Comparison of ENCODE assay signal across 15 mouse cellular contexts in genomic region chr10:25920640-25921278, GRCm38 (mm10).
DNase-seq lines count a peak whose midpoint lies in the region; ATAC-seq lines count a peak whose summit lies in the region.
"Had no signal": no experiment of that assay in that cellular context is flagged by ENCODE, and none has a peak within 500 bp of the region (broad histone marks: within the 10 kb centered on the region; RNA-seq: fewer than 3 reads in every experiment).

No protein-coding gene starts in this region.

- intact Hi-C loops in left cerebral cortex, postnatal 25 days (cut with DNase I), result no loop called here

- H3K27ac ChIP-seq in neural tube, embryonic 11.5 days (ENCODE audit: low read depth, low read length), result no peak overlapping the region
- H3K27ac ChIP-seq in midbrain, embryonic 15.5 days, result no peak overlapping the region
- H3K27ac ChIP-seq: lung, embryonic 15.5 days had no signal

- 14% methylated on average over 4 of the region's 4 CpGs for WGBS in neural tube, embryonic 11.5 days
- WGBS in midbrain, embryonic 15.5 days, result 18% methylated on average over 4 of the region's 4 CpGs

- ATAC-seq in neural tube, embryonic 11.5 days (ENCODE audit: insufficient read depth, low FRiP score, low TSS enrichment), result peak; percentile 36; the same call in 1 of the 2 replicates
- ATAC-seq in midbrain, embryonic 15.5 days (replicated peaks), result peak; percentile 66; the same call in 1 of the 2 replicates

- H3K4me1 ChIP-seq in neural tube, embryonic 11.5 days (ENCODE audit: control insufficient read depth, insufficient read depth, low read length), result 0 out of 2 replicates have a peak, but pooled peaks cover 2% of the 10 kb centered on the region
- H3K4me1 ChIP-seq in midbrain, embryonic 15.5 days, result peaks cover 5% of the 10 kb centered on the region; the same call in 1 of the 2 replicates
- H3K4me1 ChIP-seq: lung, embryonic 15.5 days had no signal

- no peak overlapping the region for H3K9ac ChIP-seq in neural tube, embryonic 11.5 days (ENCODE audit: low read length)
- no peak overlapping the region for H3K9ac ChIP-seq in midbrain, embryonic 15.5 days
- H3K9ac ChIP-seq: lung, embryonic 15.5 days had no signal

- H3K4me3 ChIP-seq in neural tube, embryonic 11.5 days (ENCODE audit: low read depth, low read length), result no peak overlapping the region
- H3K4me3 ChIP-seq in midbrain, embryonic 15.5 days, result no peak overlapping the region
- H3K4me3 ChIP-seq: lung, embryonic 15.5 days; megakaryocyte, embryonic 14.5 days had no signal

- no peaks in the 10 kb centered on the region for H3K9me3 ChIP-seq in neural tube, embryonic 11.5 days (ENCODE audit: control insufficient read depth, low read length)
- no peaks in the 10 kb centered on the region for H3K9me3 ChIP-seq in midbrain, embryonic 15.5 days
- H3K9me3 ChIP-seq: lung, embryonic 15.5 days; megakaryocyte, embryonic 14.5 days had no signal

- H3K27me3 ChIP-seq in neural tube, embryonic 11.5 days (ENCODE audit: control insufficient read depth, insufficient read depth, low read length), result no peaks in the 10 kb centered on the region
- no peaks in the 10 kb centered on the region for H3K27me3 ChIP-seq in midbrain, embryonic 15.5 days (replicated peaks)
- H3K27me3 ChIP-seq: lung, embryonic 15.5 days; megakaryocyte, embryonic 14.5 days had no signal

- no peaks in the 10 kb centered on the region for H3K36me3 ChIP-seq in neural tube, embryonic 11.5 days (ENCODE audit: control insufficient read depth, insufficient read depth, low read length)
- H3K36me3 ChIP-seq in midbrain, embryonic 15.5 days (replicated peaks), result no peaks in the 10 kb centered on the region
- H3K36me3 ChIP-seq: lung, embryonic 15.5 days had no signal

- H3K4me2 ChIP-seq in neural tube, embryonic 11.5 days (ENCODE audit: low read depth), result no peak overlapping the region
- H3K4me2 ChIP-seq in midbrain, embryonic 15.5 days, result no peak overlapping the region
- H3K4me2 ChIP-seq: liver, embryonic 11.5 days; lung, embryonic 15.5 days had no signal

- peak; percentile 24 to 37 for DNase-seq in cerebellum, postnatal 10 days
- no peak for DNase-seq in cerebellum, postnatal 4 days (ENCODE audit: low spot score in 2 of 2)
- peak; percentile 28 for DNase-seq in neural tube, embryonic 11.5 days (ENCODE audit: low spot score)
- DNase-seq in neural tube, embryonic 10.5 days (ENCODE audit: extremely low spot score, low spot score), result no peak
- no peak for DNase-seq in urinary bladder, postnatal 14 days (ENCODE audit: low spot score)
- no peak for DNase-seq in left cerebral cortex, postnatal 25 days (ENCODE audit: low spot score in 2 of 2)
- DNase-seq in urinary bladder, postnatal 25 days (ENCODE audit: low spot score), result no peak
- DNase-seq: adrenal gland, adult 2 months; kidney, postnatal 14 days; layer of hippocampus, adult 9-11 months; right cerebral cortex, postnatal 14 days had no signal

Comparison
In these comparisons a context has a peak if more than half of its experiments do, and no peak if none do; other contexts are left out.
1. DNase-seq: peak in cerebellum, postnatal 10 days (2 of 2) and neural tube, embryonic 11.5 days (single experiment); none in cerebellum, postnatal 4 days (0 of 2), neural tube, embryonic 10.5 days (single experiment), urinary bladder, postnatal 14 days (single experiment), left cerebral cortex, postnatal 25 days (0 of 2) and urinary bladder, postnatal 25 days (single experiment).